Mouse (Mus musculus): ENCODE measurements around the gene Gpc3.

DNA sequence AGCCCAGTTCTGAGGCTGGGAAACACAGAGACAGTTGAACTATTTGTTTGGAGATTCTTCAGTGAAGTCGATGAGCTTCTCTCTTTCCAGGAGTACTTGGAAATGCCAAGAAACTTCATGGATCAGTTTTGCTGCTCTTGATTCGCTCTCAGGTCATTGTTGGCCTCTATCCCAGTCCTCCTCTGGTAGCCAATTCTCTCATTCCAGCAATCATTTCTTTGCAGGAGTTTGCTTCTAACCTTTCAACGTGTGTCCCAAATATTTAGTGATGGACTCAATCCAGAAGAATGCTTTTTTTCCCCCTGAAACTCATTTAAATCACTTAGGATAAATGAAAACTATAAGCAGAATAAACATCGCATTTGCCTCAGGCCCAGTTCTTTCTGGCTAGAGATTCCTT is 383.0 kb downstream of the Gpc3 start:
- no peak for TF ChIP-seq CTCF (IDR thresholded peaks at IDR 0.05; ENCODE audit: borderline replicate concordance, control insufficient read depth, extremely low read depth, insufficient read depth, low read length, poor library complexity)
- no peak for TF ChIP-seq POLR2A (IDR thresholded peaks at IDR 0.05; ENCODE audit: control insufficient read depth, extremely low read depth, insufficient read depth, low read length, poor library complexity)
